Mouse (Mus musculus): ENCODE measurements around the gene Cbl. TPM values are rescaled to one million over a fixed set of nuclear protein-coding genes. Genes with fewer than 3 reads are reported as not detected.

Cbl gene
- polyA plus RNA-seq, 1 experiment = 22.8 TPM

DNA sequence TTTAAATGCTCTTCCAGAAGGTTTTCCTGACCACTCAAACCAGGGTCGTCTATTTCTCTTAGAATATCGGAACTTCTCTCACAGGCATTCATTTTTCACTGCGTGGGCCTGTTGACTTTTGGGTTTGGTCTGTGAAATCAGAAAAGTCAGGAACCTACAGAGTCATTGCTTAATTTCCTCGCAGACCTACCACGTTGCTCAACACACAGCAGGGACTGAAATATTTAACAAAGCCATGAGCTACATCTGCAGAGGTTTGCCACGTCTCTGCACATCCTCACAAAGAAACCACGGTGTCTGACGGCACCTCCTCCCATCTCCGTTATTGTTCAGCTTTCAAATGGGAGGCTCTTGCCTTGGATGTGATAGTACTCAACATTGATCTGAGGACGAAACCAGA is 25.2 kb upstream of the Cbl start:
- TF ChIP-seq POLR2A (IDR thresholded peaks at IDR 0.05; ENCODE audit: extremely low read depth, insufficient read depth, low read length) = no peak
- Histone ChIP-seq H3K4me1 (ENCODE audit: control insufficient read depth, insufficient read depth, low read length) (no peaks in the 10 kb centered on the region), H3K27ac (ENCODE audit: insufficient read depth, low read length) (no peak overlapping the region), H3K4me3 (ENCODE audit: insufficient read depth, low read length) (no peak overlapping the region)

DNA sequence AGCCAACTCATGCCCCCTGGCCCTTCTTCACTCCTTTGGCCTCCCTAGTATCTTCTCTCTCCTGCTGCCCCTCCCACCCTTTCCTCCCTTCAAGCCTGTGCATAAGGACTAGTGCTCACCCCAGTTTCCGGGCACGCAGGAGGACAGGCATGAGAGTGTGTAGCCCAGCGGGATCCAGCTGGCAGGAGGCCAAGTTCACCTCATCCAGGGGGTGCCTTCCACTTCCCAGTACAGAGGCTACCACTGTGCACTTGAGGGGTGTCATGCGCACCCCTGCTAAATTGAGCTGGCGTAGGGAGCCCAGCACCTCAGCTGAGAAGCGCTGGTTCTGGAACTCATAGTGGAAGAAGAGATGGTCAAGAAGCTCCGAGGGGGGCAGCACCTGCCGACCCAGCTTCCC is 22.4 kb upstream of the Cbl start:
- no peak for TF ChIP-seq CTCF (IDR thresholded peaks at IDR 0.05; ENCODE audit: extremely low read depth, insufficient read depth, low read length)
- no peak for TF ChIP-seq POLR2A (IDR thresholded peaks at IDR 0.05; ENCODE audit: extremely low read depth, insufficient read depth, low read length)
- Histone ChIP-seq H3K4me1 (ENCODE audit: control insufficient read depth, insufficient read depth, low read length) (no peaks in the 10 kb centered on the region), H3K27ac (ENCODE audit: insufficient read depth, low read length) (no peak overlapping the region), H3K4me3 (ENCODE audit: insufficient read depth, low read length) (no peak overlapping the region)

DNA sequence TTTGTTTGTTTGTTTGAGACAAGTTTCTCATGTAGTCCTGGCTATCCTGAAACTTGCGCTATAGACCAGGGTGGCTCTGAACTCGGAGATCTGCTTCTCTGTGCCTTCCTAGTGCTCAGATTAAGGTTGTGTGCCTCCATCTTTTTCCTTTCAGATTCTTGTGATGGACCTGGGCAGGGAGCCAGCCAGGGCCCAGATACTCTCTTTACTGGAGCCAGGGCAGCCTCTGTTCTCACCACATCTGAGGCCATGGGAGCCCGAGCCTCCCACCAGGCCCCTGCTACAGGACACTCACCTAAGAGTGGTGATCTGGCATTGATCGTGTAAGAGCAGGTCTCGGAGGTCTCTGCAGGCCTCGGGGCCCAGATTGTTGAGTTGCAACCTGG is 21.3 kb upstream of the Cbl start:
- H3K4me1 ChIP-seq (ENCODE audit: control insufficient read depth, insufficient read depth, low read length) = no peaks in the 10 kb centered on the region
- no peak overlapping the region for H3K27ac ChIP-seq (ENCODE audit: insufficient read depth, low read length)
- TF ChIP-seq POLR2A (IDR thresholded peaks at IDR 0.05; ENCODE audit: extremely low read depth, insufficient read depth, low read length) (no peak), CTCF (IDR thresholded peaks at IDR 0.05; ENCODE audit: extremely low read depth, insufficient read depth, low read length) (no peak)
- H3K4me3 ChIP-seq (ENCODE audit: insufficient read depth, low read length) = no peak overlapping the region

DNA sequence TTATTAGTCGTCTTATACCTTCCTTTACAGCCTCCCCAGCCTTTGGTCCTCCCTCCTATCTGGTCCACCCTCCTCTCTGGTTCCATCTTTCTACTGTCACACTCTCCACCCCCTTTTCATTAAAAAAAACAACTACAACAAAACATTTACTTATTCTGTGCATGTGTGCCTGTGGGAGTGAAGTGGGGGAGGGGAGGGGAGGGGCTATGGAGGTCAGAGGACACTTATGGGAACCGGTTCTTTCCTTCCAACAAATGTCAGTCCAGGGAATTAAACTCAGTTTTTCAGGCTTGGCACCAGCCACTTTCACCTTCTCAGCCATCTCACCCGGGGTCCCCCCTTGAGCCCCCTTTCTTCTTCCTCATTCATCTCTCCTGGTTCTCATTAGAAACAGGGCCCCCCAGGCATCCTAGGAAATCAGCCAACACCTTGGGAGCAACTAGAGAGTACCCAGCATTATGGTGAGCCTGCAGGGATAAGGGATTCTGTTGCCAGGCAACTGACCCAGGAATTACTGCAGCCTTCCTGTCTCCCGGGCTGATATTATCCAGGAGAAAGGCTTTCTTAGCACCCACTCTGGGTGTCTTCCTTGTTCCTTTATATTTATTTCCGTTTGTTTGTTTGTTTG is 20.8 kb upstream of the Cbl start:
- no peak for TF ChIP-seq CTCF (IDR thresholded peaks at IDR 0.05; ENCODE audit: extremely low read depth, insufficient read depth, low read length)
- TF ChIP-seq POLR2A (IDR thresholded peaks at IDR 0.05; ENCODE audit: extremely low read depth, insufficient read depth, low read length) = no peak
- Histone ChIP-seq H3K4me3 (ENCODE audit: insufficient read depth, low read length) (no peak overlapping the region), H3K4me1 (ENCODE audit: control insufficient read depth, insufficient read depth, low read length) (no peaks in the 10 kb centered on the region), H3K27ac (ENCODE audit: insufficient read depth, low read length) (no peak overlapping the region)

DNA sequence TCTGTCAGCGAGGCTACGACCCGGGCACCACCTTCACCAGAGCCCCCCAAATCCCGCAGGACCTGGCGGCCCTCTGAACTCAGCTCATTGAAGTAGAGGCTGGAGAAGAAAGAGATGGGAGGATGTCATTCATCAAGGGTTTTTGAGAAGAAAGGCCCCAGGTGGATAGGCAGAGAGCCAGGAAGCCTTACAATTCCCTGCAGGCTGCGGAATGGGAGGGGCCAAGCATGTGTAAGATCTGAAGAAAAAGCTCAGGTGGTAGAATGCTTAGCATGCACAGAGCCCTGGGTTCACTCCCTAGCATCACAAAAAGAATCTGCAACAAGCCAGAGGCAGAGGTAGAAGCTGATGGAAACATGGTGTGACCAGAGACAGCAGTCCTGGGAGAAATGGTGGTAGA is 19.6 kb upstream of the Cbl start:
- Histone ChIP-seq H3K27ac (ENCODE audit: insufficient read depth, low read length) (no peak overlapping the region), H3K4me3 (ENCODE audit: insufficient read depth, low read length) (no peak overlapping the region), H3K4me1 (ENCODE audit: control insufficient read depth, insufficient read depth, low read length) (no peaks in the 10 kb centered on the region)
- TF ChIP-seq CTCF (IDR thresholded peaks at IDR 0.05; ENCODE audit: extremely low read depth, insufficient read depth, low read length) (no peak), POLR2A (IDR thresholded peaks at IDR 0.05; ENCODE audit: extremely low read depth, insufficient read depth, low read length) (no peak)

DNA sequence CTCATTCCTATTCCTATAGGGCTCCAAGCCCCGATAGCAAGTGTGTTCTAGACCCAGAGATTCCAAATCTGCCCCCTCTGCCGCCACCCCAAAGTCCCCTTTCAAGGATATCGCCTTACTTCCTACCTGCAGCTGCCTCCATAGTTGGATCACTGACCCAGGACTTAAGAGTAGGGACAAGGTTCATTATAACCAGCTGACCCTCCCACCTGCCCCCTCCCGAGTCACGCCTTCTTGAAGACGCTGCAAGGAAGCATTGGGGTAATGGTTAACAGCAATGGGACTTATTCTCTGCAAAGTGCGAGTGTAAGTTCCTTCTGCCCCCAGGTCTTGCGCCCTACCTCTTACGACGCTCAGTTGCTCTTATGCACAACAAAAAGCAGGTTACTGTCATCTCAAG is 17.5 kb upstream of the Cbl start, which contains the start of gene Pdzd3:
Gene Pdzd3, minus strand, starts transcription at position 158 of the 400 bp plus-strand sequence.
- no peaks in the 10 kb centered on the region for H3K4me1 ChIP-seq (ENCODE audit: control insufficient read depth, insufficient read depth, low read length)
- H3K27ac ChIP-seq (ENCODE audit: insufficient read depth, low read length) = no peak within 1 kb of the TSS
- H3K4me3 ChIP-seq (ENCODE audit: insufficient read depth, low read length) = no peak within 1 kb of the TSS
- TF ChIP-seq POLR2A (IDR thresholded peaks at IDR 0.05; ENCODE audit: extremely low read depth, insufficient read depth, low read length) = no peak

DNA sequence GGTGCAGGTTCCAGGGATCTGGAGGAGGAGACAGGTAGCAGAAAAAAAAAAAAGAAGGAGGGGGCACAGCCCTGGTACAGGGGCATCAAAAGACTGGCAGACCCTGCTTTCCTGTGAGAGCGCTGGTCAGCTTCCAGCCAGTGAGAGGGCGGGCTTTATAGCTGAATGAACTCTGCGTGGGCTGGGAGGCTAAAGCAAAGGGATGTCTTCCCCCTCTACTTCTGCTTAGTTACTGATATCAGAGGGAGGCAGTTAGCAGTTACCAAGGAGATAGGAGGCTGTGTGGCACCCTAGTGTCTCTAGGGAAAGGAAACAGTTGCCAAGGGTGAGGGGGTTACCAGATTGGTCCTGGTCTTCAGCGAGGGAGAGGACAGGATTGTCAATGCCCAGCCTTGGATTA is 16.6 kb upstream of the Cbl start:
- no peak for TF ChIP-seq POLR2A (IDR thresholded peaks at IDR 0.05; ENCODE audit: extremely low read depth, insufficient read depth, low read length)
- TF ChIP-seq CTCF (IDR thresholded peaks at IDR 0.05; ENCODE audit: extremely low read depth, insufficient read depth, low read length) = no peak
- H3K4me3 ChIP-seq (ENCODE audit: insufficient read depth, low read length) = no peak overlapping the region
- H3K4me1 ChIP-seq (ENCODE audit: control insufficient read depth, insufficient read depth, low read length) = no peaks in the 10 kb centered on the region
- no peak overlapping the region for H3K27ac ChIP-seq (ENCODE audit: insufficient read depth, low read length)

DNA sequence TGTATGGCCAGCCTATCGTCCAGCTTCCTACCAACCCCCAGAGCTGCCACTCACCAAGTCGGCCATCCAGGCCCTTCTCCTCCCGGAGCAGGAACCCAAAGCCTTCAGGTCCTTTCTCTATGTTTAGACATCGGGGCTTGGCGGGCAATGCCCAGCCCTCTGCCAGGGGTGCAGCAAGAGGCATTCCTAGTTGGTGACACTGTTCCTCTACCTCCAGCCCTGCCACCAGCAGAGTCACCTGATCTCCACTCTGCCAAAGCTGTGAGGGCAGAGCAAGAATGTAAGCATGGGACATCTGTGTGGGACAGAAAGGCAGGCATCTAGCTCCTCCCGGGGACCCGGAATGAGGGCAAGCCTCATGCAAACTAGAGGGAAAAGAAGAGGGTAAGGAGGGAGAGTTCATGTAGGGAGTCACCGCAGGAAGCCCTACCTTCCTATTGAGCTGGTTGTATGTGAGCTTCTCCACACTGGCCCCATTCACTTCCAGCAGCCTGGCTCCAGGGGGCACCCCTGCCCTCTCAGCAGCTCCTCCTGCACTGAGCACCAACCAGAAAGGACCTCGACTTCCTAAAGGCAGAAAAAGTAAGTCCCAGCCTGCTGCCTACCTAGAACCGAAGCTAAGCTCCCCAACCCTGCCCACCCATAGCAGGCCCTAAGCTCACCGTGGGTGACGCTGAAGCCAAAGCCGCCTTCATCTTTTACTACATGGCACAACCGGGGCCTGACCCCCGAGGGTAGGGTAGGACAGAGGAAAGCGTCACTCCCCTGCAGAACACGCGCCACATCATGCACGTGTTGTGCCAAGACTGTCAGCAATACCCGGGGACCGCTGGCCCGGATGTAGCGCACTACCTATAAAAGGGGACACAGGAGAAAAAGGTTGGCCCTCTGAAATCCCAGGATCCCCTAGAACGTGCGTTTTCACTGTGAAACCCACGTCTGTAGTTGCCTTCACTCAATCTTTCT is 15.6 kb upstream of the Cbl start:
- H3K27ac ChIP-seq (ENCODE audit: insufficient read depth, low read length) = no peak overlapping the region

DNA sequence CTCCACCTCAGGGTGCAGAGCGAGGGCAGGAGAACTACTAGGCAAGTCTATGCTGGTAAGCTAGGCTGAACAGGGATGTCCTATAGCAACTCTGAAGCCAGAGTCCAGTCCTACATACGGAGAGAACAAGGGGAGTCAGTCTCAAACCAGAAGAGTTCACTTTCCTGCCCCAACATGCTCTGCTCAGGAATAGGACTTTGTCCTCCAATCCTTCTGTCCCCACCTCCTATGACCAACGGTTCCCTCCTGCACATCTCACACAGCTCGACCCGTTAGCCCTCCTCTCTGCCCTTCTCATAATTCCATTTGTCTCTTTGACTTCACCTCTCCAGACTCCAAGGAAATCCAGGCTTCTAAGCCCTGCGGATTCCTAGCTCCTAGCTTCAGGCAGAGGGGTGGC is 14.1 kb upstream of the Cbl start:
- Histone ChIP-seq H3K27ac (ENCODE audit: insufficient read depth, low read length) (no peak overlapping the region), H3K4me1 (ENCODE audit: control insufficient read depth, insufficient read depth, low read length) (no peaks in the 10 kb centered on the region), H3K4me3 (ENCODE audit: insufficient read depth, low read length) (no peak overlapping the region)
- TF ChIP-seq CTCF (IDR thresholded peaks at IDR 0.05; ENCODE audit: extremely low read depth, insufficient read depth, low read length) = no peak
- TF ChIP-seq POLR2A (IDR thresholded peaks at IDR 0.05; ENCODE audit: extremely low read depth, insufficient read depth, low read length) = no peak

More for the DNA sequence above, 15.6 kb upstream of the Cbl start:
- TF ChIP-seq POLR2A (IDR thresholded peaks at IDR 0.05; ENCODE audit: extremely low read depth, insufficient read depth, low read length) (no peak), CTCF (IDR thresholded peaks at IDR 0.05; ENCODE audit: extremely low read depth, insufficient read depth, low read length) (peak; percentile 65)
- no peak overlapping the region for H3K4me3 ChIP-seq (ENCODE audit: insufficient read depth, low read length)
- no peaks in the 10 kb centered on the region for H3K4me1 ChIP-seq (ENCODE audit: control insufficient read depth, insufficient read depth, low read length)

DNA sequence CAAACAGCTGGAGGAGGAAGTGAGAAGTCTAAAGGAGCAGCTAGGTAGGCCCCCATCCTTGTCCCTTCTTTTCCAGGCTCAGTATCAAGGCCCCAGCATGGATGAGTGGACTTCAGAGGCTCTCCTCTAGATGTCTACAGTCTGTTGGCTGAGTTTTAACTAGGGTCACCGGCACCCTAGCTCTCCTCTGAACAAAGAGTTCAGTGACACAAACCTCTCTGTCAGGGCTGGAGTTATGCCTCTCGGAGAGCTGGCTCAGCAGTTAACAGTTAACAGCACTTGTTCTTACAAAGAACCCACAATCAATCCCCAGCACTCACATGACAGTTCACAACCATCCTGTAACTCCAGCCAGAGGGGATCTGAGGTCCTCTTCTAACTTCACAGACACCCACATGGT is 9.8 kb upstream of the Cbl start:
- Histone ChIP-seq H3K4me1 (ENCODE audit: control insufficient read depth, insufficient read depth, low read length) (no peaks in the 10 kb centered on the region), H3K4me3 (ENCODE audit: insufficient read depth, low read length) (no peak overlapping the region), H3K27ac (ENCODE audit: insufficient read depth, low read length) (no peak overlapping the region)
- no peak for TF ChIP-seq CTCF (IDR thresholded peaks at IDR 0.05; ENCODE audit: extremely low read depth, insufficient read depth, low read length)
- no peak for TF ChIP-seq POLR2A (IDR thresholded peaks at IDR 0.05; ENCODE audit: extremely low read depth, insufficient read depth, low read length)

All from cortical plate, adult 2 months (tissue).